Mouse (Mus musculus) right cerebral cortex, postnatal 4 days (tissue): Measurements from ENCODE around the gene Ifitm10.

Experiments used
- DNase-seq: peaks from one replicate; pipeline ENCODE4 v3.0.0-alpha.2; 2022

The Ifitm10 gene

DNA sequence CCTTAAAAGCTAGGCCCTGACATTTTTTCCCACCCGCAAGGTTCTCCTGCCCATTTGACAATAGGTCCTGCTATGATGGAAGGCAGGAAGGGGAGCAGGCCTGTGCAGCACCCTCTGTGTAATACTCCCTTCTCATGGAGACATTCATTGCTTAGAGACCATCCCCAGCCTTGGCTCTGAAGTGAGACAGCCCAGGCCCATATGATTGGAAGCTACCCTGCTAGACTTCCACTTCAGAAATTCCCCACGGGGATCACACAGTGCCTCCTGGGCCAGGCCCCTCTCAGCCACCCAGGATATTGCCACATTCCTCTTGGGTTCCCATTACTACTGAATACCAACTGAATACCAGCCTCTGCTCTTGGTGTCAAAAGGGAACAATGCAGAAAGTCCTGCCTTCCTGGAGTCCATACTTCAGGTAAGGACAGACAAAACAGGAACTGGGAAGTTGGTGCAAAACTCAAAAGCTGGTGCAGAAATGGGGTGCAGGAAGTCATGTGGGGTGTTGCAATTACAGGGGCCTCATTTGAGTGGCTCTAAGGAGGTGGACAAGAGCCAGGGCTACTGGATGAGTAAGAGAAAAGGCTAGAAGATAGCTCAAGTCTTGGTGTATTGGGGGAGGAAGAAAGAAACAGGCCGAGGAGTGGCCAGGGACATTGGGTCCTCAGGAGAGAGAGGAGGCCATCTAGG is 16.6 kb upstream of the Ifitm10 start:
- no peak for DNase-seq

- no peak for DNase-seq
Measured at GRCm38 (mm10) chr7:142388740-142389139, 15.2 kb upstream of the Ifitm10 start.

- DNase-seq, result no peak
Measured at GRCm38 (mm10) chr7:142388198-142388597, 14.6 kb upstream of the Ifitm10 start.

- DNase-seq, result peak; percentile 95
Measured at GRCm38 (mm10) chr7:142387419-142388148, 14.0 kb upstream of the Ifitm10 start, which contains the start of gene Ctsd. Gene Ctsd, minus strand, starts transcription at chr7:142388038.

GRCm38 (mm10) chr7:142386621-142387201 is 13.2 kb upstream of the Ifitm10 start:
- DNase-seq, result no peak

DNA sequence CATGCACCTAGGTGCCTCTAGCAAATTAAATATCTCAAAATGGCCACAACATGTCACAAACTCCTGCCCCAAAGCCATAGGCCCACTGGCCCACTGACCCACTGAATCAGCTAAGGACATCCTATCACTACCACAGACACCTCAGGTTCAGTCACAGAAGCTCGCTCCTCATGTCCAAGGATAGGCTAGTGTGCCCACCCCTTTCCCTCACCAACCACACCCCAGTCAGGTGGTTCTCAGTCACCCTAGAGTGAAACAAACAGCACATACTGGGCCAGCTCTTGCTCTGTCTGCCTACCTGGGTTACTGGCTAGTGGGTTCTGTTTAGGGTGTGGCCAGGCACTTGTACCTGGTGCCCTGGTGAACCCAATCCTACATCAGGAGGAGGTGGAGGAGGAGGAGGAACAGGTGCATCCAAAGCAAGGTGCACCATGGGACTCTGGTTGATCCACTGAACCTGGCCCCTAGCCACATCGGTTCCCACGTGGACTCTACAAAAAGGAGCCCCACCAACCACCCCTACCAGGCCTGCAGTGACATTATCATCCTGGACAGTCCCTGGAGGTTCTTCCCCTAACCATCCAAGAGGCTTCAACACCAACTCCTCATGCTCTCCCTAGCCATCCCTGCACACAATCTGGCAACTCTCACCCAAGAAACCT is 12.3 kb upstream of the Ifitm10 start:
- no peak for DNase-seq

DNA sequence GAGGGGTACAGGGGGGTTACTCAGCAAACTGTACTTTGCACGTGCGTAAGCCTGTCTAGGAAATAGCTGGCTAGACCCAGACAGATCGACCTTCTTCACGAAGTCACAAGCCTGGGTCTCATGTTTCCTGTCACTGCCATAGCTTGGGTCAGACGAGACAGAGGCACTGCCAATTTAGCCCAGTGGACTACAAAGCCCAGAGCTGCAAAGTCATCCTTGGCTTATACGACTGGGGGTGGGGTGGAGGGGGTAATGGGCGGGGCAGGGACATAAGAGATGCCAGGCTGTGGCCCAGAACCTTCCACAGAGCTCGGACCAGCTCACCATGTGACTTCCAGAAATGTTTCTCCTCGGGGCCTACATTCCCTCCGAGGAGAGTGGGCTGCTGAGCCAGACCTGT is 10.8 kb upstream of the Ifitm10 start:
- no peak for DNase-seq

DNA sequence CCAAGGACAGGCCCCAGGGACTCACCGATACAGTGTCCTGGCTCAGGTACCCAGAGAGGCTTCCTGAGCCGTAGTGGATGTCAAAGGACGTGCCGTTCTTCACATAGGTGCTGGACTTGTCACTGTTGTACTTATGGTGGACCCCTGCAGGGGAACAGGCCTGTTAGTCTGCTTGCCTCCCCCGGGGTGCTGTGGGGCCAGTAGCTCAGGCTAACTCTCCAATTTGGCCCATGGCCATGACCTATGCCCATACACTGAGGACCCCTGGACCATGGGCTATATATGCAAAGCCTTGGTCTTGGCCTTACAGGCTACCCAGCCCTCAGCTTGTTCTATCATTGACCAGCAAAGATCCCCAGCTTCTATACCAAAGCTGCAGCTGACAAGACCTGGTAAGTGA is 9.0 kb upstream of the Ifitm10 start, which contains the start of gene Gm49369:
Gm49369 (minus strand) TSS at position 101 of the 400 bp plus-strand sequence.
- no peak for DNase-seq

GRCm38 (mm10) chr7:142381175-142381574 is 7.6 kb upstream of the Ifitm10 start:
- no peak for DNase-seq

- DNase-seq, result no peak
Measured at GRCm38 (mm10) chr7:142379186-142379585, 5.6 kb upstream of the Ifitm10 start.

DNA sequence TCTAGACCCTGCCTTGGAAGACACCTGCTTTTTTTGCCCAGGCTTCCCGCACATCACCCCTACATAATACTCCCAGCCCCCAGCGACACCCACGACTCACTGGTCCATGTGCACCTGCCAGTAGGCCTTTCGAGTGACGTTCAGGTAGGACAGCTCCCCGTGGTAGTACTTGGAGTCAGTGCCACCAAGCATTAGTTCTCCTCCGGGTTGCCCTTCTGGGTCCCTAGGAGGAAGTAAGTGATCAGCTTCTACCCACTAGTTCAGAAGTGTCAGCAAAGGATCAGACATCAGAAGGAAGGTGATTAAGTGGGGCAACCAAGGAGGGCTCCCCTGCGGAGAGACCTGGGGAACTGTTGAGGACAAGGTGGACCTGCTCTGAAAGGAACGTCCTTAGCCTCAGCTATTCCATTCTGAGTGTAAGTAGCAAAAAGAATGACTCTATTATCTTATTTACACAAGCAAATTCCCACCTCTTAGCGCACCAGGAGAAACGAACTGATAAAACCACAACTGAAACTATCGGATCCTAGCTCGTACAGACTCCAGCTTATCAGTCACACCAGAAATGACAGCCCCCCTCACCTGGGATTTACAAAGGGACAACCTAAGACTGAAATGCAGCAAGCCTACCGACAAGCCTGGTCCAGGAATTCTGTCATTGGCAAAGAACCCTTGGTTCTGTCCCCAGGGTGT is 3.8 kb upstream of the Ifitm10 start:
- no peak for DNase-seq

- DNase-seq, result no peak
Measured at GRCm38 (mm10) chr7:142376096-142376495, 2.5 kb upstream of the Ifitm10 start.

DNA sequence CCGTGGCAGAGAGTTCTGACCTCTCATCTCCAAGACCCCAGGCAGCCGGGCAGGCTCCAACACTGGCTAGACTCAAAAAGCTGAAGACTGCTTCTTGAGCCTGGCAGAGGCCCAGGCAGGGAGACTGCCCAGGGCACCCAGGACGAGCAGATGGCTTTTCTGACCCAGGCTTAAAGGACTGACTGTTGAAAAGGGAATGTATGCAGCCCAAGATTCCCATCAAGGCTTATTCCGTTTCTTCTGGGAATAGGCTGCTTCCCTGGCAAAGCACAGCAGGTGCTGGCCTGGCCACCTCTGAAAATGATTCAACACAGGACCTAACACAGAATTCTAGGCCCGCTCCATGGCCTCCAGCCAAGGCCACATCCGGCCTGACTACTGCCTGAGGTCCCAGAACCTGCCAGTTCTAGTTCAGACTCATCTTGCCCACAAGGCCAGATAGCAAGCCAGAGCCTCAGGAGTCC is 1.7 kb upstream of the Ifitm10 start:
- no peak for DNase-seq

GRCm38 (mm10) chr7:142374413-142375015 is 961 bp upstream of the Ifitm10 start:
- no peak for DNase-seq

GRCm38 (mm10) chr7:142373039-142373438 is 514 bp downstream of the Ifitm10 start:
- no peak for DNase-seq

GRCm38 (mm10) chr7:142371768-142372661 is 1.5 kb downstream of the Ifitm10 start:
- DNase-seq, result no peak

DNA sequence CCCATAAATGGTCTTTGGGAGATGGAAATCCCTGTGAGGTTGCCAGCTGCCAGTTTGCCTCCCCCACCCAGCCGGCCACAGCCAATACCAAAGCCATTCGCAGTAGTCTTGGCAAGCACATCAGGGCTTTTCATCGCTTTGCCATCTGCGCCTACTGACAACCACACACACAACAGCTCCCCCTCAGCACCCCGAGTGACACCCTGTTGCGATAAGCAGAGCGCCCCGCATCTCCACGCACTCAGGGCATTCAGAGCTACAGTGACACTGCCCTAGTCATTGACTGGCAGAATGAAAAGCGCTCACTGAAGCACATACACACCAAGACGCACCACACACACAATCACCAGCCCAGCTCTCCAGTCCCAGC is 2.2 kb downstream of the Ifitm10 start:
- peak; percentile 32 for DNase-seq

DNA sequence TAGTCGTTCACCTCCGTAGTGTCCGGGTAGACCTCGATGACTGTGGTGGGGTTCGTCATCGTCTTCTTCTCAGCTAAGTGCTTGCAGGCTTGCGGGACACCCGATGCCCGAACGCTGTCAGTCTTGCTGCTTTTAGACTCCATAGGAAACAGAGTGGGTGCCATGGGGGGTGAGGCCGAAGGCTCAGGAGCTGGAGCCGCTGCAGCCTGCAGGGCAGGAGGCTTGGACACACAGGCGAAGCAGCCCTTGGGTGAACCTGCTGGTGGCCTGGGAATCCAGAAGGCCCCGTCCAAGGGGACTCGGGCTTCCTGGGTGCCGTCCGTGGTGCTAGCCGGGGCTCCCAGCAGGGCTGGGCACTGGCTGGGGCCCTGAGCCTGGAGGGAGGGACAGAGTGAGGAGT is 2.6 kb downstream of the Ifitm10 start:
- DNase-seq, result no peak

GRCm38 (mm10) chr7:142369820-142370219 is 3.7 kb downstream of the Ifitm10 start:
- DNase-seq, result no peak

DNA sequence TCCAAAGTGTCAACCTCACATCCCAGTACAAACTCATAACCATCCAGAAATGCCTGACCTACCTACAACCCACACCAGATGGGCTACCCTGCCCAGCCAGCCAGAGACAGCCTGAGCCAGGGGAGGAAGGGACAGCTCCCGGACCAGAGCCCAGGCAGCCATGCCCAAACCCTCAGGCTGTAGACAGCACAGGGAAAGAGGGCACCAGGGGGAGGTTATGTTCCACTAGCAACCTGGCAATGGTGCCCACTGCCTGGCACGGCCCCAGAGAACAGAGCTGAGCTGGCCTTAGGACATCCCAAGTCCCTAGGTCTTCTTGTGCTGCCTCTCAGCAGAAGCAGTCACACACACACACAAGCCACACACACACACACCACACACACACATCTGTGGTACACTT is 4.7 kb downstream of the Ifitm10 start:
- DNase-seq, result no peak

DNA sequence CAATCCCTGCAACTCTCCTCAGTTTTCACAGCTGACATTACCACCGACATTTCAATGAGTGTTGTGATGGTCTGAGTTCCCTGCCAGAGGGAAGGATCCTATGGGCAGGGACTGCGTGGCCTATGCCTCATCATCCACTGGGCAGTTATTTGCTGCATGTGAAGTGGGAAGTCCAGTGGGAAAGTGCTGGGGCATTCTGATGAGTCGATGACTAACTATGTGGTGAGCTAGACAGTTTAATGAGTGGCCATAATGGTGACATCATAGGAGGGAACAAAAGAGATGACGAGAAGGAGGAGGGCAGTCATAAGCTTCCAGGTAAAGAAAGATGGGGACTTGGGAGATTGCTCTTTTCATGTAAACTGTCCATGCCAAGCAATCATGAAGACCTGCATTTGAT is 10.4 kb downstream of the Ifitm10 start:
- no peak for DNase-seq
